Mouse (Mus musculus) heart, adult 2 months (tissue): ENCODE measurements at regions not wholly inside any gene's neighbourhood (a gene's known extent, or its start where the extent isn't known, plus 50 kb on each side); places are given as distances from the start of the nearest gene placed in this dataset.

Experiments used
- CTCF ChIP-seq: fragments of 200-600 bp; IDR thresholded peaks from 2 replicates; pipeline ENCODE4 v1.8.1; 2022; ENCODE audit warnings: antibody characterized with exemption, mild to moderate bottlenecking, moderate library complexity
- EP300 ChIP-seq: fragments of 200-500 bp; IDR thresholded peaks from 2 replicates; pipeline ENCODE4 v1.6.1; 2011; ENCODE audit warnings: low read depth, low read length, control low read depth; ENCODE audit not compliant: insufficient read depth
- POLR2A ChIP-seq: fragments of 200-500 bp; IDR thresholded peaks from 2 replicates; pipeline ENCODE4 v1.6.1; 2011; ENCODE audit warnings: mild to moderate bottlenecking, low read depth, low read length, control low read depth; ENCODE audit not compliant: insufficient read depth

GRCm38 (mm10) chr6:54762499-54762898 is 54.2 kb upstream of the Znrf2 start:
- TF ChIP-seq POLR2A (no peak), CTCF (no peak), EP300 (no peak)
